Mouse (Mus musculus): ENCODE measurements around the gene Rgs12.

The Rgs12 gene

DNA sequence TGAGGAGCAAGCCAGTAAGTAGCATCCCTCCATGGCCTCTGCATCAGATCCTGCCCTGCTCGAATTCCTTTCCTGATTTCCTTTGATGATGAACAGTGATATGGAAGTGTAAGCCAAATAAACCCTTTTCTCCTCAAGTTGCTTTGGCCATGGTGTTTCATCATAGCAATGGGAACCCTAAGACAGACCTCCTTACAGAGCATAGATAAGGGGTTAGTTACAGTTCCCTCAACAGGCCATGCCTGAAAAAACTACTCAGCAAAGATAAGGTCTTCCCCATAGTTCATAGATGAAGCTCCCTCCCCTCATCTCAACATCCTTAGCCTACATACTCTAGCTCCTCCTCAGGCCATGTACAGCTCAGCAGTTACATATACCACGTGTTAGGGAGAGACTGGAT lies 35.7 kb downstream of the Rgs12 start:
- no peak for DNase-seq

DNA sequence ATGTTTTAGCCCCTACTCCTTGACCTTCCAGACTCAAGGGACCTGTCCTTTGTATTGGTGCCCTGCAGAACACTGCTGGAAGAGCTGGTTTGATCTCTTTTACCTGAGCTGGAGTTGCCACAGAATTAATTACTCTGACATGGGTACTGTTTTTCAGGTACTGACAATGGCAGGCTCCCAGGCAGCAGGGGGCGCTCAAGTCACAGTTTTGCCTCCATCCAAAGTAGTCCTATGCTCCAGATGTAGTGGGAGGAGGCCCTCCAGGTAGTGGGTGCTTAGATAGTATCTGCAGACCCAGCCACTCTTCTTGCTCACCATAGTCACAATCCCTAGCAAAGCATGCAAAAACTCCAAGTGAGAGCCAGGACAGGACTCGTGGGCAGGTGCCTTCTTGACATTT lies 36.6 kb downstream of the Rgs12 start:
- DNase-seq, result peak; percentile 31 to 34

DNA sequence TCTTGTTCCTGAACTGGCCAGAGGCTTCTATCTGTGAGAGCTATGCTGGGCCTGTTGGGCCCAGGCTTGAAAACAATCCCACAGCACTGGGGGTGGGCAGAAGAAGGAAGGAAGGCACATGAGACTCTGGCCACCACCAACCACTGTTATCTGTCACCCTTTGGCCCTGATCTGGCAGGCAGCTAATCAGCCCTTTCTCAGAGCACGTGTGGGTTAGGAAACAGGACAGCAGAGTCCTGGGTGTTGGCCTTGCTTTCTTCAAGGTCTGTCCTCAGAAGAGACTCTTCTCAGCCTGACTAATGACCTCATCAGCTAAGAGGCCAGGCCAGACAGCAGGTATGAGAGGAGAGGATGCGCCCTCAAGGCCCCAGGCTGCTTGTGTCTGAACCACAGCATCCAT lies 38.2 kb downstream of the Rgs12 start:
- DNase-seq, result no peak

GRCm38 (mm10) chr5:34988690-34989089 lies 39.4 kb downstream of the Rgs12 start:
- DNase-seq, result no peak

- no peak for DNase-seq
Observed at GRCm38 (mm10) chr5:34989321-34989772, 40.1 kb downstream of the Rgs12 start.

DNA sequence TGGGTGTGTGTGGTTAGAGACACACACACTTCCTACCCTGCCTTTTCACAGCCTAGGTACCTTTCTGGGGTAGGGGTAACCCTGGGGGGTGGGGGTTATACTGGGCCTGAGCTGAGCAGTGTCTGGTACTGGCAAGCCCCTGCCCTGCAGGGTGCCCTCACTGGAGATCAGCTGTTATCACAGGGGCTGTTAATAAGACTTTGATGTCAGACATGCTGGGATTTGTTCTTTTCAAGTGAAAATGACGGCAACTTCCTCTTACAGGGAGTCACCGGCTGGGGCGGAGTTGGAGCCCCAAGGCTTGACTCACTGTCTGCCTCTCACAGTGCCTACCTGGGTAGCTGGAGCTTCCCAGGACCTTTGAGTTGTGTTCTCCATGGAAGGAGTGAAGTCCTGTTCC lies 49.5 kb downstream of the Rgs12 start:
- no peak for DNase-seq

DNA sequence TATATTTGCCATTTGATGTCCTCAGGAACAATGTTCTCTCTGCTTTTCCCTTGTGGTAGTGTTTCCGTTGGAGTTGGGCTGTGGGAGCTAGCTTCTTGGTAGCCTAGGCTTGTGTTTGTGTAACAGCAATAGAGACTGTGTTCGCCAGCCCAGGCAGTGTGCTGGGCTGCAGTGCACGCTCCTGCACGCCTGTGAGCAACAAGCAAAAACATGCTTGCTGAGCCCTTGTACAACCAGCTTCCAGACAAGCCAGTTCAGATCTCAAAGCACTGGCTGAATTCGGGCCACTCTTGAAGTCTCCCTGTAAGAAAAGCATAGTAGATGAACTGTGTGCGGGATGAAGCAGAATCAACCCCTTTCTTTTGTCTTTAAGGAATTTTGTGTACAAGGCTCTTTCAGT lies 50.0 kb downstream of the Rgs12 start:
- DNase-seq, result no peak

- DNase-seq, result no peak
Observed at GRCm38 (mm10) chr5:35000323-35000722, 51.1 kb downstream of the Rgs12 start.

GRCm38 (mm10) chr5:35001144-35001543 lies 51.9 kb downstream of the Rgs12 start:
- no peak for DNase-seq

GRCm38 (mm10) chr5:35003611-35004162 lies 54.4 kb downstream of the Rgs12 start:
- DNase-seq, result no peak

DNA sequence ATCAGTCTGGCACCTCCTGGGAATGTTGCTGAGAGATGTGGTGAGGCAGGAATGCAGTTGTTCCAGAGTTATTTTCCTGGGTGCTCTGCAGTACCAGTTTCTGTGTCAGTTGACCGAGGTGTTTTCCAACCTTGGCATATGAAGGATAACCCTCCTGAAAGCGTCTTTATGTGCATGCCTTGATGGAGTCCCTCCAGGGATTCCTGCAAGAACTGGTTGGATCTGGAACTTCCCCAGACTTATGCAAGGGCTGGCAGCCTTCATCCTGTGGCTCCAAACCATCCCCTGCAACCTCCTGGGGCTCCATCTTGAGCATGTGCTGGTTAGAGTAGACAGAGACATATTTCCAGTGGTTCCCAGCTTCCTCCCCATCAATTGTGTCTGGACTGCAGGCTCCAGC lies 55.5 kb downstream of the Rgs12 start:
- no peak for DNase-seq

DNA sequence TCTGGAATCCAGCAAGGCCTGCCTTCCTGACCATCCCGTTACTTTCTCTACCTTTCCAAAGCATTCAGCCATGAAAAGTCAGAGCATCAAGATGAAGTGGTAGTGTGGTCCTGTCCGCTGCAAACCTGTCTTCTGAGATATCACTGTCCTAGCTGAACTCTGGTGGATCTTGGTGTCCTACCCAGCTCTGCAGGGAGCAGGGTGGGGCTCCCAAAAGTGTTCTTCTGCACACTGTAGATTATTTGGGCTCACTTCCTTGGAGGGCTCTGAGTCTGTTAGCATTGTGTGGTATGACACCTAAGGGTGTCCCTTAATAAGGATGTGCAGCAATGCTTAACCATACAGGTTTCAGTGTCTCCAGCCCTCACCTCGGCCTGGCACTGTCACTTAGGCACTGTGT lies 56.4 kb downstream of the Rgs12 start:
- DNase-seq, result no peak

- no peak for DNase-seq
Observed at GRCm38 (mm10) chr5:35006599-35006998, 57.4 kb downstream of the Rgs12 start.

- no peak for DNase-seq
Observed at GRCm38 (mm10) chr5:35009163-35009562, 59.9 kb downstream of the Rgs12 start.

- DNase-seq, result no peak
Observed at GRCm38 (mm10) chr5:35010656-35011055, 61.4 kb downstream of the Rgs12 start.

GRCm38 (mm10) chr5:35011156-35011923 lies 62.1 kb downstream of the Rgs12 start:
- DNase-seq, result no peak

- DNase-seq, result no peak
Observed at GRCm38 (mm10) chr5:35014036-35014435, 64.8 kb downstream of the Rgs12 start.

- no peak for DNase-seq
Observed at GRCm38 (mm10) chr5:35019673-35020300, 70.5 kb downstream of the Rgs12 start.

GRCm38 (mm10) chr5:35020410-35021241 lies 71.4 kb downstream of the Rgs12 start:
- no peak for DNase-seq

- peak in 1 of 2 experiments; percentile 21 for DNase-seq
Observed at GRCm38 (mm10) chr5:35024975-35025374, 75.7 kb downstream of the Rgs12 start.

GRCm38 (mm10) chr5:35029303-35029702 lies 80.1 kb downstream of the Rgs12 start:
- DNase-seq, result no peak

- DNase-seq, result no peak
Observed at GRCm38 (mm10) chr5:35029755-35030154, 80.5 kb downstream of the Rgs12 start.

- DNase-seq, result no peak
Observed at GRCm38 (mm10) chr5:35033068-35033467, 83.8 kb downstream of the Rgs12 start.

All from thymus, adult 18-20 months (tissue).